Mouse (Mus musculus) kidney, embryonic 14.5 days (tissue): ENCODE results near the gene Dmc1. TPM values are rescaled to one million over a fixed set of nuclear protein-coding genes. Genes with fewer than 3 reads are reported as not detected.

Source experiments
- ATAC-seq: fragments of 200-750 bp; cut with Nextera tagmentation; 2 replicates; pipeline ENCODE4 v1.8.0; 2017; ENCODE audit warnings: moderate number of reproducible peaks, mild to moderate bottlenecking, moderate TSS enrichment, moderate library complexity; ENCODE audit not compliant: low FRiP score, low TSS enrichment
- H3K27ac ChIP-seq: fragments of 300-500 bp; sonication (generic); 2 replicates; pipeline ENCODE4 v1.5.1; 2014; ENCODE audit warnings: low read depth, mild to moderate bottlenecking, low read length, moderate library complexity, mixed read lengths
- H3K27me3 ChIP-seq: fragments of 300-500 bp; sonication (generic); 2 replicates; pipeline ENCODE4 v1.6.1; 2014; ENCODE audit warnings: mild to moderate bottlenecking, low read length; ENCODE audit not compliant: control insufficient read depth, insufficient read depth
- H3K36me3 ChIP-seq: fragments of 300-500 bp; sonication (generic); 2 replicates; pipeline ENCODE4 v1.6.1; 2014; ENCODE audit warnings: low read length, mixed read lengths; ENCODE audit not compliant: control insufficient read depth, insufficient read depth
- H3K4me1 ChIP-seq: fragments of 300-500 bp; sonication (generic); 2 replicates; pipeline ENCODE4 v1.6.1; 2014; ENCODE audit warnings: low read length, mixed read lengths; ENCODE audit not compliant: control insufficient read depth, insufficient read depth
- H3K4me2 ChIP-seq: fragments of 300-500 bp; sonication (generic); replicated peaks from 2 replicates; pipeline ENCODE4 v1.6.1; 2014; ENCODE audit warnings: low read depth, mild to moderate bottlenecking, low read length
- H3K4me3 ChIP-seq: fragments of 300-500 bp; sonication (generic); 2 replicates; pipeline ENCODE4 v1.5.1; 2014; ENCODE audit warnings: mild to moderate bottlenecking, low read length
- H3K9ac ChIP-seq: fragments of 300-500 bp; sonication (generic); 2 replicates; pipeline ENCODE4 v1.6.1; 2014; ENCODE audit warnings: low read depth, mild to moderate bottlenecking, low read length, moderate library complexity
- H3K9me3 ChIP-seq: fragments of 300-500 bp; sonication (generic); 2 replicates; pipeline ENCODE4 v1.6.1; 2016; ENCODE audit warnings: low read length; ENCODE audit not compliant: control insufficient read depth
- whole genome bisulfite sequencing: fragments of 180-500 bp; shearing (Covaris S2); extraction: QIAGEN DNeasy Blood & Tissue Kit; methylation state at CpG from one replicate; pipeline ENCODE4 v1.1.7; 2014; 5-methylcytosine and 5-hydroxymethylcytosine counted together
- polyA plus RNA-seq: library from polyadenylated mRNA; unstranded; fragments of >200 nt; fragmentation: Nextera tagmentation; extraction: Ambion mirVana; gene quantifications from 2 replicates; pipeline ENCODE4 v1.2.1, GENCODE M21; 2014

The Dmc1 gene
- polyA plus RNA-seq, 1 experiment from 2014 or later, result 1.4 TPM

- no peak for ATAC-seq
- Histone ChIP-seq H3K36me3 (peaks cover 64% of the 10 kb centered on the region), H3K27me3 (no peaks in the 10 kb centered on the region), H3K4me2 (no peak overlapping the region), H3K27ac (no peak overlapping the region), H3K9ac (no peak overlapping the region), H3K4me1 (no peaks in the 10 kb centered on the region), H3K4me3 (no peak overlapping the region), H3K9me3 (no peaks in the 10 kb centered on the region)
- WGBS, result 77% methylated on average over 4 of the region's 4 CpGs
These were observed 77.7 kb downstream of the Dmc1 start for GRCm38 (mm10) chr15:79527192-79527591.

- no peaks in the 10 kb centered on the region for H3K9me3 ChIP-seq
- no peak overlapping the region for H3K4me2 ChIP-seq
- H3K9ac ChIP-seq, result no peak overlapping the region
- no peak for ATAC-seq
- 65% methylated on average over 9 of the region's 9 CpGs for WGBS
- no peaks in the 10 kb centered on the region for H3K27me3 ChIP-seq
- peaks cover 54% of the 10 kb centered on the region for H3K36me3 ChIP-seq
- 0 out of 2 replicates have a peak overlapping the region, but pooled peaks have one; percentile 6 for H3K27ac ChIP-seq
- H3K4me3 ChIP-seq, result no peak overlapping the region
- H3K4me1 ChIP-seq, result no peaks in the 10 kb centered on the region
These were observed 78.7 kb downstream of the Dmc1 start for GRCm38 (mm10) chr15:79525979-79526768.

GRCm38 (mm10) chr15:79525564-79525963 lies 79.3 kb downstream of the Dmc1 start:
- H3K27me3 ChIP-seq, result no peaks in the 10 kb centered on the region
- no peak overlapping the region for H3K9ac ChIP-seq
- 91% methylated on average over 5 of the region's 5 CpGs for WGBS
- no peaks in the 10 kb centered on the region for H3K9me3 ChIP-seq
- H3K4me1 ChIP-seq, result no peaks in the 10 kb centered on the region
- H3K4me2 ChIP-seq, result no peak overlapping the region
- ATAC-seq, result no peak
- H3K27ac ChIP-seq, result no peak overlapping the region
- H3K36me3 ChIP-seq, result peaks cover 48% of the 10 kb centered on the region
- no peak overlapping the region for H3K4me3 ChIP-seq

GRCm38 (mm10) chr15:79519400-79520220 lies 85.3 kb downstream of the Dmc1 start:
- WGBS, result 45% methylated on average over 16 of the region's 16 CpGs
- Histone ChIP-seq H3K27me3 (peaks cover 9% of the 10 kb centered on the region; the same call in 1 of the 2 replicates), H3K9ac (no peak overlapping the region), H3K27ac (no peak overlapping the region), H3K4me2 (no peak overlapping the region), H3K4me3 (no peak overlapping the region), H3K4me1 (peaks cover 10% of the 10 kb centered on the region), H3K36me3 (no peaks in the 10 kb centered on the region), H3K9me3 (no peaks in the 10 kb centered on the region)
- ATAC-seq, result no peak

GRCm38 (mm10) chr15:79518571-79518970 lies 86.3 kb downstream of the Dmc1 start:
- Histone ChIP-seq H3K4me3 (no peak overlapping the region), H3K9me3 (no peaks in the 10 kb centered on the region), H3K4me1 (peaks cover 14% of the 10 kb centered on the region), H3K9ac (no peak overlapping the region), H3K27ac (no peak overlapping the region), H3K36me3 (no peaks in the 10 kb centered on the region), H3K27me3 (peaks cover 12% of the 10 kb centered on the region; the same call in 1 of the 2 replicates), H3K4me2 (no peak overlapping the region)
- WGBS, result 74% methylated on average over 3 of the region's 3 CpGs
- ATAC-seq, result no peak

- peak overlapping the region; percentile 25 for H3K4me2 ChIP-seq
These were observed 87.2 kb downstream of the Dmc1 start for GRCm38 (mm10) chr15:79517710-79518109.

GRCm38 (mm10) chr15:79516171-79517096 lies 88.5 kb downstream of the Dmc1 start, which contains the start of gene Kdelr3:
Kdelr3 (plus strand) TSS chr15:79516411.
- Histone ChIP-seq H3K4me2 (peak within 1 kb of the TSS; percentile 85), H3K27ac (peak within 1 kb of the TSS; percentile 10; the same call in 1 of the 2 replicates), H3K36me3 (no peaks in the 10 kb centered on the region), H3K9me3 (no peaks in the 10 kb centered on the region), H3K9ac (peak within 1 kb of the TSS; percentile 66), H3K27me3 (peaks cover 12% of the 10 kb centered on the region; the same call in 1 of the 2 replicates), H3K4me1 (peaks cover 14% of the 10 kb centered on the region), H3K4me3 (peak within 1 kb of the TSS; percentile 62)
- peak; percentile 32; the same call in 1 of the 2 replicates for ATAC-seq
- under 1% methylated on average over 70 of the region's 71 CpGs for WGBS

More at GRCm38 (mm10) chr15:79517710-79518109, 87.2 kb downstream of the Dmc1 start:
- Histone ChIP-seq H3K9me3 (no peaks in the 10 kb centered on the region), H3K36me3 (no peaks in the 10 kb centered on the region), H3K4me3 (peak overlapping the region; percentile 6; the same call in 1 of the 2 replicates), H3K4me1 (peaks cover 14% of the 10 kb centered on the region), H3K9ac (no peak overlapping the region), H3K27me3 (peaks cover 12% of the 10 kb centered on the region; the same call in 1 of the 2 replicates), H3K27ac (no peak overlapping the region)
- WGBS, result 84% methylated on average over 4 of the region's 4 CpGs
- no peak for ATAC-seq

- peaks cover 33% of the 10 kb centered on the region for H3K27me3 ChIP-seq
- H3K27ac ChIP-seq, result no peak overlapping the region
- no peak for ATAC-seq
- peaks cover 18% of the 10 kb centered on the region for H3K4me1 ChIP-seq
- no peak overlapping the region for H3K9ac ChIP-seq
- no peak overlapping the region for H3K4me2 ChIP-seq
- no peak overlapping the region for H3K4me3 ChIP-seq
- no peaks in the 10 kb centered on the region for H3K36me3 ChIP-seq
- 9% methylated on average over 9 of the region's 9 CpGs for WGBS
- H3K9me3 ChIP-seq, result no peaks in the 10 kb centered on the region
These were observed 91.0 kb downstream of the Dmc1 start for GRCm38 (mm10) chr15:79513940-79514339.
